Mouse (Mus musculus): ENCODE results near the gene Agbl4. TPM values are rescaled to one million over a fixed set of nuclear protein-coding genes. Genes with fewer than 3 reads are reported as not detected.

Gene Agbl4
- total and polyA plus RNA-seq, 3 experiments, result not detected

- H3K4me3 ChIP-seq (ENCODE audit: control insufficient read depth in 1 of 2, insufficient read depth in 1 of 2, low read depth in 2 of 2, low read length in 2 of 2), result no peak overlapping the region
- H3K36me3 ChIP-seq (ENCODE audit: control insufficient read depth in 1 of 2, insufficient read depth in 2 of 2, low read length in 2 of 2), result no peaks in the 10 kb centered on the region
- no peaks in the 10 kb centered on the region for H3K27me3 ChIP-seq (ENCODE audit: control insufficient read depth in 1 of 2, insufficient read depth in 2 of 2, low read length in 2 of 2)
- no peak overlapping the region for H3K27ac ChIP-seq (ENCODE audit: control insufficient read depth, low read depth, low read length)
- no peak for DNase-seq (ENCODE audit: low read depth, low spot score)
- no peak overlapping the region for H3K9ac ChIP-seq (ENCODE audit: control insufficient read depth, low read depth, low read length, poor library complexity, severe bottlenecking)
- H3K4me1 ChIP-seq (ENCODE audit: control insufficient read depth in 1 of 2, insufficient read depth in 2 of 2, low read length in 2 of 2), result no peaks in the 10 kb centered on the region
- no peaks in the 10 kb centered on the region for H3K79me2 ChIP-seq (ENCODE audit: control insufficient read depth, insufficient read depth, low read length, poor library complexity)
- TF ChIP-seq ELF1 (IDR thresholded peaks at IDR 0.05; ENCODE audit: low read depth, low read length) (no peak), RCOR1 (IDR thresholded peaks at IDR 0.05; ENCODE audit: low read depth, low read length) (no peak), MXI1 (IDR thresholded peaks at IDR 0.05; ENCODE audit: low read depth, low read length) (no peak), MYC (IDR thresholded peaks at IDR 0.05; ENCODE audit: low read depth, low read length) (no peak), MAX (IDR thresholded peaks at IDR 0.05; ENCODE audit: low read length) (no peak), USF1 (IDR thresholded peaks at IDR 0.05; ENCODE audit: low read depth, low read length) (no peak), ZMIZ1 (IDR thresholded peaks at IDR 0.05; ENCODE audit: low read depth, low read length) (no peak), BHLHE40 (IDR thresholded peaks at IDR 0.05; ENCODE audit: borderline replicate concordance, low read depth, low read length) (no peak), TCF12 (IDR thresholded peaks at IDR 0.05; ENCODE audit: low read depth, low read length) (no peak), GATA1 (IDR thresholded peaks at IDR 0.05; ENCODE audit: low read depth, low read length) (no peak), POLR2A (IDR thresholded peaks at IDR 0.05; ENCODE audit: control insufficient read depth in 1 of 2, insufficient read depth in 1 of 2, low read depth in 1 of 2, low read length in 2 of 2, poor library complexity in 1 of 2) (no peak), CTCF (IDR thresholded peaks at IDR 0.05 in 2 of 3, conservative IDR thresholded peaks at IDR 0.05 in 1 of 3; ENCODE audit: control insufficient read depth in 1 of 3, insufficient read depth in 1 of 3, low read depth in 2 of 3, low read length in 3 of 3, poor library complexity in 1 of 3, severe bottlenecking in 1 of 3) (no peak), KAT2A (conservative IDR thresholded peaks at IDR 0.05; ENCODE audit: low read depth, low read length) (no peak), CHD1 (IDR thresholded peaks at IDR 0.05; ENCODE audit: low read depth, low read length) (no peak), HCFC1 (IDR thresholded peaks at IDR 0.05; ENCODE audit: low read depth, low read length) (no peak), JUND (IDR thresholded peaks at IDR 0.05; ENCODE audit: low read depth, low read length) (no peak), POLR2AphosphoS5 (IDR thresholded peaks at IDR 0.05; ENCODE audit: borderline replicate concordance, low read depth, low read length) (no peak)
- H3K9me3 ChIP-seq (replicated peaks; ENCODE audit: insufficient read depth, low read length), result no peaks in the 10 kb centered on the region
Observed at GRCm38 (mm10) chr4:111493750-111494404, 1096.4 kb downstream of the Agbl4 start.

- Histone ChIP-seq H3K36me3 (ENCODE audit: control insufficient read depth in 1 of 2, insufficient read depth in 2 of 2, low read length in 2 of 2) (no peaks in the 10 kb centered on the region), H3K9me3 (replicated peaks; ENCODE audit: insufficient read depth, low read length) (no peaks in the 10 kb centered on the region), H3K4me3 (ENCODE audit: control insufficient read depth in 1 of 2, insufficient read depth in 1 of 2, low read depth in 2 of 2, low read length in 2 of 2) (no peak overlapping the region), H3K79me2 (ENCODE audit: control insufficient read depth, insufficient read depth, low read length, poor library complexity) (no peaks in the 10 kb centered on the region), H3K9ac (ENCODE audit: control insufficient read depth, low read depth, low read length, poor library complexity, severe bottlenecking) (no peak overlapping the region), H3K4me1 (ENCODE audit: control insufficient read depth in 1 of 2, insufficient read depth in 2 of 2, low read length in 2 of 2) (no peaks in the 10 kb centered on the region), H3K27me3 (ENCODE audit: control insufficient read depth in 1 of 2, insufficient read depth in 2 of 2, low read length in 2 of 2) (no peaks in the 10 kb centered on the region), H3K27ac (ENCODE audit: control insufficient read depth, low read depth, low read length) (no peak overlapping the region)
- DNase-seq (ENCODE audit: low read depth, low spot score), result peak; percentile 10
- TF ChIP-seq GABPA (IDR thresholded peaks at IDR 0.05; ENCODE audit: low read depth, low read length) (no peak), SMC3 (IDR thresholded peaks at IDR 0.05; ENCODE audit: low read depth, low read length) (peak; percentile 21; the same call in 1 of the 2 replicates), CTCF (IDR thresholded peaks at IDR 0.05 in 2 of 3, conservative IDR thresholded peaks at IDR 0.05 in 1 of 3; ENCODE audit: control insufficient read depth in 1 of 3, insufficient read depth in 1 of 3, low read depth in 2 of 3, low read length in 3 of 3, poor library complexity in 1 of 3, severe bottlenecking in 1 of 3) (peak; percentile 31 to 50 (median 36)), NRF1 (IDR thresholded peaks at IDR 0.05; ENCODE audit: insufficient read depth, low read depth, low read length, poor library complexity, severe bottlenecking) (no peak), MAZ (IDR thresholded peaks at IDR 0.05; ENCODE audit: low read depth, low read length) (no peak)
Observed at GRCm38 (mm10) chr4:111495949-111496348, 1098.5 kb downstream of the Agbl4 start.
